Mouse (Mus musculus): Measurements from ENCODE around the gene Rab17.

DNA sequence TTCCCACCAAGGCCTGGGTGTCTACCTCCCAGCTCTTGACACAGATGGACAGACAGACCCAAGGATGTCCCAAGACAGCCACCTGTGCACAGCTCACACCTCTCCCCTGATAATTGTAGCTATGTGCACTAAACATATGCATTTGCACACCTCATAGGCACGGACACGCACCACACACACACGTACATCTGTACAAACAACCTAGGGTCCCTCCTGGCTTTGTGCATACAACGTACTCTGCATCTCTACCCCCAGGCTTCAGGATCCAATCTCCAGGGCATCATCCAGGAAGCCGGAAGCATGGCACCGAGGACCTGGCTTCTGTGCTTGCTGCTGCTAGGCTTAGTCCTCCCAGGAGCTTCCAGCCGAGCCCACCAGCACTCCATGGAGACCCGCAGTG, 16.7 kb downstream of the Rab17 start, which contains the start of gene Prlh:
- TF ChIP-seq EP300 (IDR thresholded peaks at IDR 0.05; ENCODE audit: low read depth) (no peak), CTCF (IDR thresholded peaks at IDR 0.05; ENCODE audit: low read depth) (no peak)

Data from liver, postnatal 0 days (tissue).